Mouse (Mus musculus) WW6 (cell line): ENCODE results near the gene Nav3.

Experiments used
- DNase-seq: peaks from one replicate; pipeline ENCODE4 v3.0.0-alpha.2; 2013; ENCODE audit warnings: low read depth, low spot score

Nav3 gene

DNA sequence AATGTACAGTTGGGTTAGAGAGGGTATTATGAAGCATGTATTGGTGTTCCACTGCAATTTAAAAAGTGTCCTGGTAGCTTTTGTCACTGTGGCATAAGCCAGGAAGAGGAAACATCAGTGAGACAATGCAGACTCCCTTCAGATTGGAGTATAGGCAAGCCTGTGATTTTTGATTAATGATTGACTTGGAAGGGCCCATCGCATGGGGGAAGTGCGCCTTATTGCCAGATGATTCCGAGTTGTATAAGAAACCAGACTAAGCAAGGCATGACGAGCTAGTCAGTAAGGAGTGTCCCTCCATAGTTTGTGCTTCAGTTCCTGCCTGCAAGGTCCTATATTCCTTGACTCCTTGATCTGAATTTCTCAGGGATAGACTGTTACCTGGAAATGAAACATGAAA, 608.4 kb downstream of the Nav3 start:
- DNase-seq: no peak

GRCm38 (mm10) chr10:109843661-109844060, 612.3 kb downstream of the Nav3 start:
- no peak for DNase-seq

- no peak for DNase-seq
Measured at GRCm38 (mm10) chr10:109832768-109833291, 623.2 kb downstream of the Nav3 start.

DNA sequence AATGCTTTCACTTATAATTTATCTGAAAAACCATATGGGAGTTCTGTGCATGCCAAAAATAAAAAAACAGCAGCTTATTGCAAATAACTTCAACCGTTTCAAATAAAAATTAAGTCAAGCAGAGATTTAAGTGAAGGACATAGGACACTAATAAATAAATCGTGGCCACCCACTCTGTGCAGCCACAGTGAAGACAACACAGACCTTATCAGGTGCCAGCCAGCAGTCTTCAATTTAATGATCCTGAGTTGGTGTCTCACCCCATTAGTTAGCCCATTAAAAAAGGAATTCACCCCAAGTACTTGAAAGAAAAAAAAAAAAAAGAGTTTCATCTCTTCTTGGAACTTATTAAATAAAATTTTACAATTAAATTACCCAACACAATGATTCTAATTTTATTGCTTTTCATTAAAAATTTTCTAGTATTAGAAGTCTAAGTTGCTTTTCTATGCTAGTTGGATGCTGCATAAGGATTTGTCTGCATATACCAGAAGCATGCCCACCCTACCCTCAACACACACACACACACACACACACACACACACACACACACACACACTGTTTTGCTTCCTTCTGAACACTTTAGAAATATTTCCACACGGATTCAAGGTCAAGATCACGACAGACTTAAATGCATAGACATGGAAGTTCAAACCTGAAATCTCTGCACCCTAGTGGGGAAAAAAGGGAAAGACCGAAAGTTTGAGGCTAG, 649.1 kb downstream of the Nav3 start:
- DNase-seq: no peak

- DNase-seq: no peak
Measured at GRCm38 (mm10) chr10:109803441-109803840, 652.6 kb downstream of the Nav3 start.

DNA sequence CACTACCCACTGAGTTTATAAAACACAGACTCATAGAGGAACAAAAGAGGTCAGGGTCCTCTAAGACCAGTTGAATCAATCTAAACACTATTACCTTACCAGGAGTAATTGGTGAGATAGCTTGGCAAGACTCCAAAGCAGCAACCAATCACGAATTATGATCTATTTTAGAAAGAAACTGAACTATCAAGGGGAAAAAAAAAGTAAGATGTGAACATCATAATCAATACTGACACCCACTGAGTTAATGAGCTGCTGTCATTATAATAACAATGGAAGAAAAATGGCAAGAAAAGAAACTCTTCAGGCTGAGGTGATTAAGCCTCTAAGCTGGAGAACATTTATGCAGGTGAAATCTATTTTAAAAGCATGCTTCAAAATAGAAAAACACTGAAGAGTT, 653.8 kb downstream of the Nav3 start:
- DNase-seq: no peak

DNA sequence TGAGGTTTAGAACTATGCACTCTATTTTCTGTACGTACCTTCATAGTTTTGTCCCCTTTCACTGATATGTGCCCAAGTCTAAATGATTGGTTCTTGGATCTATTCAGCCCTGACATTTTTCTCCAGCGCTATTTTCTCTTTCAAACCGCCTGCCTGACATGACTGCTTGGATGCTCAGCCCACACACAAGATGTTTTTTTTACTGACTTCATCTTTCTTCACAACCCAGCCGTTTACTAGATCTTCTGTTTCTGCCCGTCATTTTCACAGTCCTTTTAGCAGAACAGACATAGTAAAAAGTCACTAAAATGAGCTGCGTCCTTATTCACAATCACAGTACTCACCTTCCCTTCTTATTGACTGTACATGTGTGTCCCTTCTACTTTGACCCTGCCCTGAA, 656.8 kb downstream of the Nav3 start:
- DNase-seq: no peak

GRCm38 (mm10) chr10:109796981-109797380, 659.0 kb downstream of the Nav3 start:
- no peak for DNase-seq

- no peak for DNase-seq
Measured at GRCm38 (mm10) chr10:109793491-109793890, 662.5 kb downstream of the Nav3 start.

DNA sequence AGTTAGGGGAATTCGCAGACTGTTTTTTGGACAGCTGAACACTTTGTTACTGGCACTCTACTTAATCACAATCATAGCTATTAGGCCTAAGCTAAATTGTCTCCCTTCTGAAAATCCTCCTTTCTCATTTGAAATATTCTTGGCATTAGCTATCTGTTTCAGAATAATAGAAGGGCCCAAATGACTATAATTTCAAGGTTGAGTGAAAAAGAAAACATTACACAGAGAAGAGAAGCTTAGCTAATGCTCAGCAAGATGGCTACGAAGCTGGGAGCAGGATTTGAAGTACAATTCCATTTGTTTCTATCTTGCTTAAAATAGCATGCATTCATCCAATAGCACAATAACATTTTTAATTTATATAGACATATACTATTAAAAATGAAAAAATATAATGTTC, 667.3 kb downstream of the Nav3 start:
- DNase-seq: no peak

DNA sequence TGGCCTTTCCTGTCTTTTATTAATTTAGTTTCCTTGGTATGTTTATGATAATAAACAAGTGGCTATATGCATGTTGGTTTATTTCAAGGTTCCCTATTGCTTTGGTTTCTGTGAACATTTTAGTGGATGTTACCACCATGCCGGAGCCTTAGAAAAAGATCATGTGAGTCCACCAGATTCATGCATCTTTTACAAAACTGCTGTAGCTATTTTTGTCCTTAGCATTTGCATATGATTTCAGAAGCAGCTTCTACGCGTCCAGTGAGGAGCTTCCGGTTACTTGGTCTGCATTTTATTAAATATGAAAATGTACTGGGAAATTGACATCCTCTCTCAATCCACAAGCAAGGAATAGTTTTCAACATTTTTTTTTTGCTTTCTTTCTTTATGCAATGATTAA, 676.9 kb downstream of the Nav3 start:
- no peak for DNase-seq

DNA sequence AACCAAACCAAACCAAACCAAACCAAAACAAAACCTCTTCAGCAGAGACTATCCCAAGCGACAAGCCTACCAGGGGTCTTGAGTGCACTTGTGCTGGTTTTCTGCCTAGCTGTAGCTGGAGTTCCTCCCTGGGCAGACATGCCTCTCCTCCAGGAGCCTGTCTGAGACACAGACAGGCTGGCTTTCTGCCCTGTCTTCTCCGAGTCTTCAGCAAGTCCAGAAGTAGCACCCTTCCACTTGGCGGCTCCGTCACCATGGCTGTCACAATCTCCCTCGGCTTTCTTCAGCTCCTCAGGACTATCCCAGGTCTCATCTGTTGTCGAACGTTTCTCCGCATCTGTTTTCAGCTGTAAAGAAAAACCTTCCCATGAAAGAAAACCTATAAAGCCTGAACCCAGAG, 686.9 kb downstream of the Nav3 start:
- no peak for DNase-seq

GRCm38 (mm10) chr10:109765650-109766049, 690.4 kb downstream of the Nav3 start:
- no peak for DNase-seq

DNA sequence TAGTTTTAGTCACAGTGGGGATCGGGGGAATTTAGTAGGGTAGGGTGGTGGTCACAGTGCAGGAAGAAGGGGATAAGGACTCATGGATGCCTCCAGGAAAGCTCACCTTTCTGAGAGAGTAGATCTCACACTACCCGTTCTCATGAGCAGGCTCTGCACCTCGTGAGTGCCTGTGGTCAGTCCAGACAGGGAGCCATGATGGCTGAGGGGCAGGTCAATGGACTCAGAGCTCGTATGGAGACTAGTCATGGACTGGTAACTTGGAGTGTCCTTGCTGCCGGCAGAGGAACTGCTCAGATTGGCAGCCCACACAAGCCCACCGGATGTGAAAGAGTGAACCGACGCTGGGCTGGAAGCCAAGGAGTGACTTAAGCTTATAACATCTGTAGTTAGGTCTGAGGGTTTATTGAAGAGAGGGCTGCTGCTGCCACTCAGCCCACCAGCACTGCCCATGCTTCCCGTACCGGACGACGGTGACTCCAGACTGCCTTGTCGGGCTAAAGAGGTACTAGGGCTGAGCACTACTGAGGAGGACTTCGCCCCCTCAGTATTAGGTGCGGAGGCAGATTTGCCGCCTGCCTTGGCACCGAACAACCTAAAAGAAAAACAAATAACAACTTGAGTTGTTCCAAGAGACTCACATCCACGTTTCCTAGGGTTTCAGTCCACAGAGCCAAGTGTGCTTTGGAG, 691.4 kb downstream of the Nav3 start:
- DNase-seq: no peak

GRCm38 (mm10) chr10:109758921-109759600, 696.9 kb downstream of the Nav3 start:
- DNase-seq: no peak

GRCm38 (mm10) chr10:109746901-109747300, 709.1 kb downstream of the Nav3 start:
- no peak for DNase-seq

- no peak for DNase-seq
Measured at GRCm38 (mm10) chr10:109741664-109742063, 714.3 kb downstream of the Nav3 start.

DNA sequence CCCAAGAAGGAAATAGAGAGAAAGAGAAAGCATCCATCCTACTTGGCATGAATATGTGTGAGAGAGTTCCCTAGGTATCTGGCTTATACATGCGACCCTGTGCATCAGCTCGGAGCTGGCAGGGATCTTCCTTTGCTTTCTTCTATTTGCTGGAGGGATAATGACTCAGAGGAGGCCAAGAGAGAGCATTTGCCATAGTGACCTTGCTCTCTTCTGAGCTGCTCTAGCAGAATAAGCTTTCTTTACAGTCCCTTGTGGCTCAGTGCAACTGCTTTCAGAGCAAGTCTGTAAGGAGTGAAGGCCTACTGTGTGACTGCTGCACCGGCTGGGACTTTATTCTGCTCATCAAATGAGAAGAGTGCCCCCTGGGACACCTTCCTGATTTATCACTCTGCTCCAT, 715.7 kb downstream of the Nav3 start:
- DNase-seq: no peak

DNA sequence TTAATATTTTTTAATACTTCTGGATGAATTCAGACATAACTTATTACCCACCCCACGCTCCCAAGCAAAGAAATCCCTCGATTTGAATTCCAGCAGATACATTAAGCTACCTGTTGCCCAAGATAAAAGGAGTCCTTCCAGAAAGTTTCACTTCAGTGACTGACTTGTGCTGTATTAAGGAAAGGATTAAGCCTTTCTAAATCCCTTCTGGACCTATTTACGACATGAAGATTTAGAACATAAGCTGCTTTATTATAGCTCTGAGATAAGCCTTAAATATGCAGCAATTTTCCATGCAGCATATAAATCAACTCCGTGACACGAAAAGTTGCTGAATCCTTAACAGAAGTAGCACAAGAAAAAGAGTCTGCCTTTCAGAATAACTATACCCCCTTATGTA, 732.4 kb downstream of the Nav3 start:
- no peak for DNase-seq

DNA sequence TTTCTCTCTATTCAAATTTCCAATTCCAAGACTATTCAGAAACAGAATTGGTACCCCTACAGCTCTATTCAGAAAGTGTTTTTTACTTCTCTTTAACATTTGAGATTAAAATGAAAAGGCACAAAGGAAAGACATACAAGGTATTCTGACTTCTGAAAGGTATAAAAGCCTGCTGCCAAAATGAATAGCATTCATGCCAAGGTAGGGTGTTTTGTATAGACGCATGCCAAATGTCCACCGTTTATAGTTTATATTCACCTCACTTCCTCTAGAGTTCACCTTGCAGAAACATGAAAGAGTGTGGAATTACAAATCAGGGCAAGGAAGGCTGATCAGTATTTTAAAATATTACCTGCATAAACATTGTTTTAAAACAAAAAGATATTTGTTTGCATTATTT, 737.2 kb downstream of the Nav3 start:
- no peak for DNase-seq

DNA sequence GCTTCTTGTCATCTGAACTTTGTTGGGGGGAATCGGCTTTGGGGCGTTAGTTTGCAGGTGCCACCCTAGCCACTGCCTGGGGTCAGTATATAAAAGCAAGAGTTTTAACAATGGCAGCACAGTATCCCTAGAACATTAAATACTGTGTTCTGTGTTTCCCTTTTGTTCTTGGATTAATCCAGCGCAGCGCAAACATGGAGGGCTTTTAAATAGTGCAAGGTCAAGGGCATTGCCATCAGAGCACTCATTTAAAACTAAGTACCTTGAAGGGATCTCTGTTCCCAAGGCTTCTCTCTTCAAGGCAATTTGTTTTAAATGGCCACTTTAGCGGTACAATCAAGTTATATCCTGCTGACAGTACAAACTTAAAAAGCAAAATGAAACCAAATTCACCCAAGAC, 737.6 kb downstream of the Nav3 start:
- no peak for DNase-seq

DNA sequence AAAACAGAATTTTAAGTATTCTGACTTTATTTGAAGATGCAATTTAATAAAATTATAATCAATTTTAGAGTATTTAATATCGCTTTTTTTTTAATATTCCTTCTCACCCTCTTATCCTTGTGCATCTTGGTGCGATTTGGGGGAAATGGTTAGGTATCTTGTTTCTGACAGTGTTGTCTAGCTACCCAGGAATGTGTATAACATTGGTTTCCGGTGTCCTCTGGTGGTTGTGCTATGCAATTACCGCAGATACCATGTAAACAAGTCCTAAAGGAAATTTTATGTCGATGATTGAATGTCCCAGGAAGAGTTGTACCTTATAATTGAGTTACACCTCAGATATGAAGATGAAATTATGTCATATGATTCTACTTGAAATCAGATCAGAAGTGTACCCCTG, 743.0 kb downstream of the Nav3 start:
- DNase-seq: peak; percentile 9
